Mouse (Mus musculus): ENCODE data around the gene Mcoln3.

Gene Mcoln3

DNA sequence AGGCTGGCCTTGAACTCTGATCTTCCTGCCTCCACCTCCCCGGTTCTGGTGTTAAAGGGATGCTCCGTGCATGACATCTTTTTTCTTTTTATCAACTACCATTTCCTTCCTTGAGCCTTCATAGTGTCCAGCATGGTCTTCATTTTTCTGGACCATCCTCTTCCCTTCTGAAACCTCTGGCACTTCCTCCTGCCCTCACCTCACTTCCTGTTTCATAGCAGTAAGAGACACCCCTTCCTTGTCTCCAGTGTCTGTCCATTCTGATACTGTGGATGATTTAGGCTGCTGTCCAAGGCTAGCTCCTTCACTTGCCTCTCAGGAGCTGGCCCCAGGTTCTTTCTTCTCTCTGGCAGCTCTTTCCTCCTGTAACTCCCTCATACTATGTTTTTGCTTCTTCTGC lies 18.2 kb downstream of the Mcoln3 start:
- DNase-seq, result no peak

DNA sequence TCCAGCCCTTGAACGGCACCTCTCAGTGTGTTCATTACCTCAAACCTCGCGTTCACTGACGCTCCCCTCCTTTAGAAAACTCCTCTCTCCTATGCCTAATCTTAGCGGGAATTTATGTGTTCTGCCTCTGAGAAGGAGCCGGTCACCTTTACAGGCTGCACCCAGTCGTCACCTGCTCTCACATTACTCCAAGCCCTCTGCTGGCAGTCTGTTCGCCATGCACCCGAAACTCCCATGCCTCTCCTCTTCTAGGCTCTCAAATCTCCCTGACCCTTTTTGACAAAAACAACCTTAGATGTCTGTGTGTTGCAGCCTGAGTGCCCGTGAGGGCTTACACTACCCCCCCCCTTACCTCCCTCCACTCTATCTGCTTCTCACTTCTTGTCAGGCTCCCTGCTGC lies 19.2 kb downstream of the Mcoln3 start:
- DNase-seq, result peak; percentile 46 to 56

GRCm38 (mm10) chr3:146140276-146140675 lies 23.0 kb downstream of the Mcoln3 start:
- no peak for DNase-seq

- DNase-seq, result no peak
Measured at GRCm38 (mm10) chr3:146142523-146142922, 25.3 kb downstream of the Mcoln3 start.

GRCm38 (mm10) chr3:146145501-146145900 lies 28.3 kb downstream of the Mcoln3 start:
- DNase-seq, result no peak

DNA sequence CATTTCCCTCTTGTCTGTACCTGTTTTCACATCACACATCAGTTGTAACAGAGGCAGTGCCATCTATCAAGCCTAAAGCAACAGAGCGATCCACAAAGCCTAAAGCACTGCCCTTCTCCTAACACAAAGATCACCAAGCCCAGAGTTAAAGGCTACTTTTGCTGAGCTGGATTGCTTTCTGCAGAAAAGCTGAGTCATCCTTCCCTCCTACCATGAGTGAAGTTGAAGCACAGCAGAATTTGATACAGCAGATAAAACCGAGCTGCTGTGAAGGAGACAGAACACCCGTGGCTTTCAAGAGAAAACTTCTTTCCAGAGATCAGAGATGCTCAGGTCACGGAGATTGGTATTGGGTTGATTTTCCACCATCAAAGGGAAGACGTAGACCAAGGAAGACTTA lies 28.9 kb downstream of the Mcoln3 start:
- no peak for DNase-seq

DNA sequence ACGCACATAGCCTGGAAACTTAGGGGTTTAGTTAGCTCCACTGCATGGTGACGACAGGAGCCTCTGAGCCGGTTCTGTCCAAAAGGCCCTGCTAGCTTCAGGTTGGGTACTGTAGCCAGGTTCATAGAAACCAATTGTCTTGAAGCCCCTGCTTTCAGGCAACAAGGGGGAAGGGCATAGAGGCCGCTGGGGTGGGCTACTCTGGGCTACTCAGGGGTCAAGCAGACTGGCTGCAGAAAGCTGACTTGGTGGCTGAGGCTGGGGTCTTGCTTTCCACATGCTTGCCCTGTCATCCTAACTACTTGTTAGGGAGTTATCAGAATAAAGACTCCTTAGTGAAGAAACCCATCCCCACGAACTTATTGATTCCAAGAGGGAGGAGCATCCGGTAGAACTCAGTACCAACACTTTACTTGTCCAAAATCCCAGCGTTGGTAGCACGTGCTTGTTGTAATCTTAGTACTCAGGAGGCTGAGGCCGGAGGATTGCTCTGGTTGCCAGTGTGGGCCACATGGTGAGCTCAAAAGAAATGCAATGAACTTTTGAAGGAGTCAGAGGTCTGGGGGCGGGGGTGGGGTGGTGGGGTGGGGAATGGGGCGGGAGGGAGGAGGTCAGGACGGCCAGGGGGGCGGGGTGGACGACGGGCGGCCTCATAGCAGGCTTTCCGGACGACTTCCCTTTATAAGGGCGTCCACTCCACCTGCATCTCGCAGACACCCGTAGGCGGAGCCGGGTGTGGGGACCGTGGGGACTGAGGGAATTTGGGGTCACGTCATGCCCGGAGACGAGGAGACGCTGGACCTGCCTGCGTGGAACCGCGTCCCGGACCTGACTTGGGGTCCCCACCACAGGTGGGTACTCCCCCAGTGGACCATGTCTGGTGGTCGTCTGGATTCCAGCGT lies 32.2 kb downstream of the Mcoln3 start, which contains the start of gene Mcoln2:
Gene Mcoln2 (plus strand): TSS at position 678 of the 902 bp plus-strand sequence.
- DNase-seq, result peak; percentile 18 to 35

DNA sequence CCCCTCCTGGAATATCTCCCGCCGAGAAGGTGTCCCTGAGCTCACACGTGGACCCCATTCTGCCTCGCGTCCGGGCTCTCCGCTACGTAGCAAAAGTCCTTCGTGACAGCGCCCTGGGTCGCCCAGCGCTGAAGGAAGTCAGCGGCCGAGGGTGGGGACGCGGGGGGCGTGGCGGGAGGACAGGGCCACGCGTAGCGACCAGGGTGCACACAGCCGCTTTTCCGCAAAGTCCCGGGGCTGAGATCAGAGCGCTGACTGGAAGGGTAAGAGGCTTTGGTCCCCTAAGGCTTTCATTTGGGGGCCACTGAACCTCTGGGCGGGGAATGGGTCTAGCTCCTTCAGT lies 32.8 kb downstream of the Mcoln3 start:
- DNase-seq, result peak; percentile 64 to 74

GRCm38 (mm10) chr3:146150560-146150959 lies 33.3 kb downstream of the Mcoln3 start:
- DNase-seq, result peak; percentile 15 to 42

GRCm38 (mm10) chr3:146151328-146151727 lies 34.1 kb downstream of the Mcoln3 start:
- DNase-seq, result no peak

DNA sequence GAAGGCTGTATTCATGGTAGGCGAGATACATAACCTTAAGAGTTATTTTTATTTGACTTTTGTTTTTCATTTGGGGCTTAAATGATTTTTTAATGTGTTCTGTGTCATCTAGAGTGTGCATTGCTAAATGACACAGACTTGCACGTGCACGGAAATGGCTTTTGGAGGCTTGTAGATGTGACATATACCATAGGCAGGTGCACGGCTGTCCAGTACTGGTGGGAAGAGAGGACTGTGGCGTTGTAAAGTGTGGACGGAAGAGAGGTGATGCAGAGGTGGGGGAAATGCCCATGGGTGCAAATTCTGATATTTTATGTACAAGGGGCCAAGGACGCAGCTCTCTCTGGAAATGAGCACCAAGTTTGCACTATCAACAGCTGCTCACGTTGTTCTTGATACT lies 34.5 kb downstream of the Mcoln3 start:
- DNase-seq, result no peak

DNA sequence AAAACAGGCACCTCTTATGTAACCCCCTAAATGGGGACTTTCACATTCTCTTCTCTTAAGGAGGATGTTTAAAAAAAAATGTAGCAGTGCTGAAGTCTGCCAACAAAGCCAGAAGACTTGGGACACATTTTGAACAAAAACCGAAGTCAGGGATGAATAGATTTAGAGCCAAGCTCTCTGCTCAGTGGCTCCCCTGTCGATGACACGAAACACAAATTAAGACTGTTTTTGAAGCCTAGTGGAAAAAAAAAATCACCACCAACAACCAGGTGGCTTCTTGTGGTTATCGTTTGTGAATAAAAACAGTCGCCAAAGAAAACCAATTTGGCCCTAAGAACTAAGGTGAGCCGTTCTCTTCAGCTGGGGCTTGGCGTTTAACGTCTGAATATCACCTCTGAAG lies 35.1 kb downstream of the Mcoln3 start:
- DNase-seq, result no peak

- DNase-seq, result no peak
Measured at GRCm38 (mm10) chr3:146152913-146153312, 35.7 kb downstream of the Mcoln3 start.

GRCm38 (mm10) chr3:146153862-146154611 lies 36.8 kb downstream of the Mcoln3 start:
- DNase-seq, result peak in 1 of 2 experiments; percentile 21

DNA sequence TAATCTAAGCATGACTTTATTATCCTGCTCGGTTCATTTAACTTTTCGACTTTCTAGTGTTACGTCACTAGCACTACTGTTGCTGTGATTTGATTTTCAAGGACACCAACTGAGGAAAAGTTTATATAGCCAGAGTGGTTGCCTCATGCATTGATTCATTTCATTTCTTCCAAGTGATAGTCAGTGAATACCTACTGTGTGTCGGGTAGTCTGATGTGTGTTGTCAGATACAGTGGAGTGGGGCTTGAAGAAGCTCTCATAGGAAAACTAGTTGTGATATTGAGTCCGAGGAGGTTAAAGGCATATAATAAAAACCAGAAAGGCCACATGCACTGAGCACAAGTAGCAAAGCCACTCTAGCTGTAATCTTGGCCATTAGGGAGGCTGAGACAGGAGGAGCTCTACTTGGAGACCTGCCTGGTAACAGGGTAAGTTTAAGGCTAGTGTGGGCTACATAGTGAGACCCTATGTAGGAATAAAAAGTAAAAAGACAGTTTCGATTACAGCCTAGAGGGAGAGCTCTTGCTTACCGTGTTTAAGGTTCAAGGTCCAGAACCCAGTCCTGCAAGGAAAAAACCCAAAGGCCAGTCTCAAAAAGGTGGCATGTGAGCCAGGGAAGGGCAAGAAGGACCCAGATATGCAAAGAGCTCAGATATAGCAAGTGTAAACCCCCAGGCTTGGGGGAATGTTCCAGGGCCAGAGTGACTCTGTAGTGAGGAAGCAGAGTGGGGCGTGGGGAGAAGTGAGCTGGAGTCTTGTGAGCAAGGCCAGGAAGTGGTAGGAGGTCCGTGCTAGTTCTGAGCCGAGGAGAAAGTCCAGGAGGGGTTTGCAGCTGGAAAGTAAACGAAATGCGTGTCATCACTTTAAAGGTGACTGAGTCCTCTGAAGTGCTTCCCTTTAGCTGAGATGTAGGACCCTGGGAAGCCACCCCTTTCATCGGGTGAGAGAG lies 38.7 kb downstream of the Mcoln3 start:
- DNase-seq, result no peak

DNA sequence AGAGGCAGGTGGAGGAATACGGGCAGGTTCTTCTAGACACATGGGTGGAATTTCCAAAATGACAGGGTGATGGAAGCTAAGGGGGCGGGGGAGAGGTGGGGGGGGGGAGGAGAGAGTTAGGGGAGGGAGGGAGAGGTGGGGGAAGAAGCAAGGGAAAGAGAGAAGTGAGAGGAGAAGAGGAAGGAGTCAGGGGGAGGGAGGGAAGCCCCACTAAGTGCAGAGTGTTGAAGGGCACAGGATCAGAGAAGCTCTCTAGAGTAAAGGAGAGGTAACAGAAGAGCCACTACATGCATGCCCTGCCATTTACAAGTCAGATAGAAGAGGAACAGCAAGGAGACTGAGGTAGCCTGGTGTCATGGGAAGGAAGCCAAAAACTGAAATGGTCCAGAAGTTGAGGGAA lies 39.6 kb downstream of the Mcoln3 start:
- DNase-seq, result no peak

GRCm38 (mm10) chr3:146158039-146158438 lies 40.8 kb downstream of the Mcoln3 start:
- DNase-seq, result no peak

DNA sequence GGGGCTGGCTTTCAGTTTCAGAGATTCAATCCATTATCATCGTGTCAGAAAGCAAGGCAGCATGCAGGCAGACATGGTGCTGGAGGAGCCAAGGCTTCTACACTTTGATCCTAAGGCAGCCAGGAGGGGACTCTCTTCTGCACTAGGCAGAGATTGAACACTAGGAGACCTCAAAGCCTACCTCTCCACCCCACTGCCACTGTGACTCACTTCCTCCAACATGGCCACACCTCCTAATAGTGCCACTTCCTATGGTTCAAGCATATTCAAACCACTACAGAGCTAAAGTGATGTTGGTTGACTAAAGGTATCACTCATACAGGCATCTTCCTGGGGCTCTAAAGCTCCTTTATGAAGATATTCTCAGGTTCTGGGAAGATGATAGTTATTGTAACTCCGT lies 42.1 kb downstream of the Mcoln3 start:
- no peak for DNase-seq

GRCm38 (mm10) chr3:146162197-146162596 lies 44.9 kb downstream of the Mcoln3 start:
- DNase-seq, result no peak

GRCm38 (mm10) chr3:146169356-146169755 lies 52.1 kb downstream of the Mcoln3 start:
- no peak for DNase-seq

- DNase-seq, result no peak
Measured at GRCm38 (mm10) chr3:146173030-146173429, 55.8 kb downstream of the Mcoln3 start.

GRCm38 (mm10) chr3:146174215-146174614 lies 57.0 kb downstream of the Mcoln3 start:
- peak; percentile 24 to 39 for DNase-seq

DNA sequence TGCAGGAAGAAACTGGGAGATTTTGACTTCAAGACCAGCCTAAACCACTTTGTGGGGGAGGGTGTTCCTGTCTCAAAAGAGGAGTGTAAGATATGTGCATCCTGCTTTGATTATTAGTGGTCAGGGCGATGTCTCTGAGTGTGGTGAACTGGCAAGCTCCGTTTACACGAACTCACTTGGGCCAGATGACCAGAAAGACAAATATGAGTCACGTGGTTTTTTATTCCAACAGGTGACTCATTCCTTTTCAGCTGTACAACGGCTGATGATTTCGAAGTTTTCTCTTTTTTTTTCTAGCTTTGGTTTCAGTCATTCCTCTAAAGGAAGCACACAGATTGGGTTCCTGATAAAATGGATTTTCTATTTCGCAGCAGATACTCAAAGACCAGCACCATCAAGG lies 60.0 kb downstream of the Mcoln3 start:
- no peak for DNase-seq

Measured in kidney, postnatal 4 days (tissue).